Mouse (Mus musculus) kidney, postnatal 25 days (tissue): ENCODE data around the gene Gm44973.
"Not testable (repeated sequence)": the region's sequence is repeated elsewhere in the genome, so short reads cannot be mapped to it uniquely, and the experiment has no call there.

Experiments used
- DNase-seq, 2 experiments: peaks; one replicate each; pipeline ENCODE4 v3.0.0; 2021; ENCODE audit warnings: mixed read lengths in 2 of 2

Gene Gm44973

GRCm38 (mm10) chr7:5015118-5016001 lies at the start of gene Gm44973:
Gene Gm44973 (plus strand): TSS chr7:5015496.
- peak; percentile 96 to 98 for DNase-seq

GRCm38 (mm10) chr7:4971068-4971467 lies 44.2 kb upstream of the Gm44973 start, which contains the start of gene Sbk3:
Gene Sbk3 (minus strand): TSS chr7:4971168.
- no peak for DNase-seq

- no peak for DNase-seq
Measured at GRCm38 (mm10) chr7:4971710-4972109, 43.6 kb upstream of the Gm44973 start.

- peak; percentile 13 to 17 for DNase-seq
Measured at GRCm38 (mm10) chr7:4972321-4973047, 42.8 kb upstream of the Gm44973 start.

- DNase-seq = peak in 1 of 2 experiments; percentile 12
Measured at GRCm38 (mm10) chr7:4975455-4975854, 39.8 kb upstream of the Gm44973 start.

GRCm38 (mm10) chr7:4976832-4977231 lies 38.5 kb upstream of the Gm44973 start:
- DNase-seq = no peak

- no peak for DNase-seq
Measured at GRCm38 (mm10) chr7:4988250-4988649, 27.0 kb upstream of the Gm44973 start.

- no peak for DNase-seq
Measured at GRCm38 (mm10) chr7:4993347-4993998, 21.8 kb upstream of the Gm44973 start.

GRCm38 (mm10) chr7:4993999-4994788 lies 21.1 kb upstream of the Gm44973 start:
- peak in 1 of 2 experiments; percentile 41 for DNase-seq

GRCm38 (mm10) chr7:4995268-4996002 lies 19.9 kb upstream of the Gm44973 start:
- no peak for DNase-seq

GRCm38 (mm10) chr7:4996003-4996895 lies 19.0 kb upstream of the Gm44973 start, which contains the start of gene Zfp579:
Gene Zfp579 (minus strand): TSS chr7:4996158.
- peak; percentile 93 to 95 for DNase-seq

- no peak for DNase-seq
Measured at GRCm38 (mm10) chr7:4996934-4997333, 18.4 kb upstream of the Gm44973 start.

- DNase-seq = peak; percentile 43 to 45
Measured at GRCm38 (mm10) chr7:4999876-5000275, 15.4 kb upstream of the Gm44973 start.

GRCm38 (mm10) chr7:5002876-5003275 lies 12.4 kb upstream of the Gm44973 start:
- DNase-seq = not testable (repeated sequence)

- no peak for DNase-seq
Measured at GRCm38 (mm10) chr7:5008229-5008628, 7.1 kb upstream of the Gm44973 start.

GRCm38 (mm10) chr7:5012681-5013513 lies 2.4 kb upstream of the Gm44973 start:
- no peak for DNase-seq

GRCm38 (mm10) chr7:5014251-5015117 lies 812 bp upstream of the Gm44973 start, which contains the start of the genes Zfp524 and Fiz1:
Gene Zfp524 (plus strand): TSS chr7:5014415.
Gene Fiz1 (minus strand): TSS chr7:5014697.
- peak; percentile 97 to 98 for DNase-seq

GRCm38 (mm10) chr7:5016057-5016456 lies 761 bp downstream of the Gm44973 start:
- no peak for DNase-seq
